Mouse (Mus musculus) forebrain, embryonic 15.5 days (tissue): ENCODE data around the gene Diaph2. TPM values are rescaled to one million over a fixed set of nuclear protein-coding genes. Genes with fewer than 3 reads are reported as not detected.

Source experiments
- ATAC-seq: fragments of 200-750 bp; cut with Nextera tagmentation; replicated peaks from 2 replicates; pipeline ENCODE4 v1.8.0; 2017; ENCODE audit warnings: mild to moderate bottlenecking, moderate TSS enrichment, moderate library complexity
- H3K27ac ChIP-seq: fragments of 300-500 bp; sonication (generic); replicated peaks from 2 replicates; pipeline ENCODE4 v1.5.1; 2015; ENCODE audit warnings: mild to moderate bottlenecking, inconsistent platforms
- H3K27me3 ChIP-seq: fragments of 300-500 bp; sonication (generic); 2 replicates; pipeline ENCODE4 v1.6.1; 2015; ENCODE audit warnings: inconsistent platforms
- H3K36me3 ChIP-seq: fragments of 300-500 bp; sonication (generic); 2 replicates; pipeline ENCODE4 v1.6.1; 2015; ENCODE audit warnings: mild to moderate bottlenecking, inconsistent platforms
- H3K4me1 ChIP-seq: fragments of 300-500 bp; sonication (generic); 2 replicates; pipeline ENCODE4 v1.6.1; 2015; ENCODE audit warnings: inconsistent platforms
- H3K4me2 ChIP-seq: fragments of 300-500 bp; sonication (generic); replicated peaks from 2 replicates; pipeline ENCODE4 v1.6.1; 2015; ENCODE audit warnings: mild to moderate bottlenecking, inconsistent platforms
- H3K4me3 ChIP-seq: fragments of 300-500 bp; sonication (generic); 2 replicates; pipeline ENCODE4 v1.5.1; 2015; ENCODE audit warnings: mild to moderate bottlenecking, inconsistent platforms
- H3K9ac ChIP-seq: fragments of 300-500 bp; sonication (generic); replicated peaks from 2 replicates; pipeline ENCODE4 v1.6.1; 2015; ENCODE audit warnings: mild to moderate bottlenecking, inconsistent platforms
- H3K9me3 ChIP-seq: fragments of 300-500 bp; sonication (generic); 2 replicates; pipeline ENCODE4 v1.6.1; 2016; ENCODE audit warnings: inconsistent platforms
- WGBS: fragments of 180-500 bp; shearing (Covaris S2); methylation state at CpG from one replicate; pipeline ENCODE4 v1.1.7; 2015; ENCODE audit warnings: mixed read lengths; 5-methylcytosine and 5-hydroxymethylcytosine counted together
- polyA plus RNA-seq: library from polyadenylated mRNA; unstranded; fragments of >200 nt; fragmentation: Nextera tagmentation; extraction: Ambion mirVana; gene quantifications from 2 replicates; pipeline ENCODE4 v1.2.1, GENCODE M21; 2015

Diaph2 gene
- polyA plus RNA-seq, 1 experiment from 2014 or later = 6.1 TPM

DNA sequence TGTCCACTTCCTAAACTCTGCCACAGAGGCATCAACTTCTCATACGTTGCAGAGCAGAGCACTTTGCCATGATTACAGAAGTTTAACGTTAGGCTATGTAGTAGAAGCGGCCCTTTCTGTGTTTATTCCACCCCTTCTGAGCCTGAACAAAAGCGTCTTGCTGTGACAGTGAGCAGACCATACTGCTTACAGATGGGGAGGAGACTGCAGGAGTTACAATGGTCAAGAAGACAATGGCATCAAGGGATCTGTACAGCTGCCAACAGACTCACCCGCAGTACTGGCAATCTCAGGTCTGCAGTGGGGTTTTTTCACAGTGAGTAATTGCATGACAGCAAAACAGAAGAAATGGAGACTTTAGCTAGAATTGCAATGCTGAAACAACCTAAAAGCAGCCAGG, 756.1 kb downstream of the Diaph2 start:
- 14% methylated on average over 5 of the region's 5 CpGs for WGBS
- no peak for ATAC-seq

More for the DNA sequence above, 756.1 kb downstream of the Diaph2 start:
- Histone ChIP-seq H3K4me3 (no peak overlapping the region), H3K4me1 (0 out of 2 replicates have a peak, but pooled peaks cover 8% of the 10 kb centered on the region), H3K9me3 (no peaks in the 10 kb centered on the region), H3K27me3 (no peaks in the 10 kb centered on the region), H3K4me2 (no peak overlapping the region), H3K27ac (no peak overlapping the region), H3K9ac (no peak overlapping the region), H3K36me3 (no peaks in the 10 kb centered on the region)
